Mouse (Mus musculus): ENCODE measurements around the gene Pyy. TPM values are rescaled to one million over a fixed set of nuclear protein-coding genes. Genes with fewer than 3 reads are reported as not detected.
A peak's percentile ranks its signal among the peaks of the same experiment; 100 is the strongest.

Gene Pyy
- total RNA-seq, 2 experiments from 2014 or later, result not detected

DNA sequence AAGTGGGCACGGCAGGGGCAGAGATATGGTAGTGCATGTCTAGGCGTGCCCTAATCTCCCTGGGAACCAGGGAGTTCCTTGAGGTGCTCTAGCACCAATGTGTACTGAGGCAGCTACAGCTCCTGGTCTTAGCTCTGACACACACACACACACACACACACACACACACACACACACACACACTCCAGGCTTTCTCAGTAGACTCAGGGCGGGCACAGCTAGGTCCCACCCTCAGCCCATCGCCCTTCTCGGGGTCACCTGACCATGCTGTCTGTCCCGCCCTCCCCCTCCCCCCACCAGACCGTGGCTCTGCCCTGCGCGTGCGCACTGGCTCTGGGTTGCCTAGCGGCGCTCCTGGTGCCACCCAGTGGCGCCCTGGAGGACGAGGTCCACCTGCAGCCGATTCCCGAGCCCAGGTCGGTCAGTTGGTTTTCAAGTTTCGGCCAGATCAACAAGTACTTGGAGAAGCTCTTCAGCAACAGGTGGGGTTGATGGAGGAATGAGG is 10.7 kb downstream of the Pyy start:
- DNase-seq (ENCODE audit: low spot score in 2 of 2), result peak; percentile 55 to 71
- intact Hi-C loops (cut with DNase I), result no loop called here

DNA sequence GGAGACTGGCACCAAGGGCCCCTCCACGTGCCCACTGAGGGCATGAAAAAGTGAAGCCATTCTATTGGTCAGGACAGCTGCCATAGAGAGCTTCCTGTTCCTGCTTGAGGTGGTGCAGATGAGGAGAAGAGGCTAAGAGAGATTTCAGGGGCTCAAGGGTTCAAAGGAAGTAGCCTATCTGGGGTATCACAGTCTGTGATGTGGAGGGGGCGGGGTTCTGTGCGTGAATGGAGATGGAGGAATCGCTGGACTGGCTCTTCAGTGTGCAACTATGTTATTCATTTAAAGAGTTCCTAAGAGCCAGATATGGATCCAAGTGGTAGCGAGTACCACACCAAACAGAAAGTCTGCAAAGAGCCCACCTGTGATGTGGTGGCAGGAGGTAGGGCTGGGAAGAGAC is 11.2 kb downstream of the Pyy start:
- intact Hi-C loops (cut with DNase I), result no loop called here
- no peak for DNase-seq (ENCODE audit: low spot score in 2 of 2)

DNA sequence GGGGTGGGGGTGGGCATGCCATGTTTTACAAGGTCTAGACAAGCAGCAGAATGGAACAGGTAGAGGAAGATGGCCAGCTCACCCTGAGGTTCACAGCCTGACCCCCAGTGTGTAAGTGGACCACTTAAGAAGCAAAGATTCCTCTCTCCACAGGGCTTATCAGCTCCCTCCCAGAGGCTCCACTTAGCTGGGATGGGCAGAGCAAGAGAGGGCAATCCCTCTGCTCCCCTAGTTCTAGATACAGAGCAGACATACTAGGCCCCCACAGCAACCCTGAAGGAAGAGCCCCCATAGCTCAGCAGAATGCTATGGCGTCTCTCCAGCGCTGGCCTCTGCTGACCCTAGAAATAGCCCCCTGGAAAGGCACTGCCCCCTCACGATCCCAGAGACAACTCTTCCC is 12.0 kb downstream of the Pyy start:
- DNase-seq (ENCODE audit: low spot score in 2 of 2), result no peak
- intact Hi-C loops (cut with DNase I), result no loop called here

DNA sequence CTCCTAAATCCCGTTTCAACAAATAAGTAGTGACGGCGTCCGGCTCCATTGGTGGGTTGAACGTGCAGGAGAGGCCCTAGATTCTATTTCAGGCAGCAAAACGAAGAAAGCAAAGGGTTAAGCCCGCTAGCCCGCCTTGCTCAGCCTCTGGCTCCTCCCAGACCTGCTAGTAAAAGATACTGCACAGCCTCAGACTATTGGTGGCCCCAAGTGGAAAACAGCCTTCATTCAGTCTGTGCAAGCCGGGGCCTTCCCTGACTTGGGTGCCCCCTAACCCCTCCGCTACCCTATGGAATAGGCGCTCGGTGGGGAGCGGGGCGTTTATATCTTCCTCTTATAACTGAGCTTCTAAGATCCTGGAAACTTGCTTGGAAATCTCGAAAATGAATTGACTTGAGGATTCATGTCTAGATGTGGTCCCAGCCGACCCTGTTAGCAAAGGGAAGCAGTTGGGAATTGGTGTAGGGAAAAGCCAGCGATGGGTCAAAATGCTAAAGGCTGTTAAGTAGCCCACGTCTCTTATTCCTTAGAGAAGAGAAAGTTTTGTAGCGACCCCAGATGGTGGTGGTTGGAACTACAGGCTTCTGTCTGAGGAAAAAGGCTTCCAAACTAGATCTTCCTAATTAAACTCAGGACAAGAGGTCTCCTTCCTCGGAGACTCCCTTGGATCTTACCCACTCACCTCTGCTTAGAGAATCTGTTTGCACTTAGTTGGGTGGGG is 18.4 kb downstream of the Pyy start:
- intact Hi-C loops (cut with DNase I), result no loop called here
- peak; percentile 64 to 67 for DNase-seq (ENCODE audit: low spot score in 2 of 2)

DNA sequence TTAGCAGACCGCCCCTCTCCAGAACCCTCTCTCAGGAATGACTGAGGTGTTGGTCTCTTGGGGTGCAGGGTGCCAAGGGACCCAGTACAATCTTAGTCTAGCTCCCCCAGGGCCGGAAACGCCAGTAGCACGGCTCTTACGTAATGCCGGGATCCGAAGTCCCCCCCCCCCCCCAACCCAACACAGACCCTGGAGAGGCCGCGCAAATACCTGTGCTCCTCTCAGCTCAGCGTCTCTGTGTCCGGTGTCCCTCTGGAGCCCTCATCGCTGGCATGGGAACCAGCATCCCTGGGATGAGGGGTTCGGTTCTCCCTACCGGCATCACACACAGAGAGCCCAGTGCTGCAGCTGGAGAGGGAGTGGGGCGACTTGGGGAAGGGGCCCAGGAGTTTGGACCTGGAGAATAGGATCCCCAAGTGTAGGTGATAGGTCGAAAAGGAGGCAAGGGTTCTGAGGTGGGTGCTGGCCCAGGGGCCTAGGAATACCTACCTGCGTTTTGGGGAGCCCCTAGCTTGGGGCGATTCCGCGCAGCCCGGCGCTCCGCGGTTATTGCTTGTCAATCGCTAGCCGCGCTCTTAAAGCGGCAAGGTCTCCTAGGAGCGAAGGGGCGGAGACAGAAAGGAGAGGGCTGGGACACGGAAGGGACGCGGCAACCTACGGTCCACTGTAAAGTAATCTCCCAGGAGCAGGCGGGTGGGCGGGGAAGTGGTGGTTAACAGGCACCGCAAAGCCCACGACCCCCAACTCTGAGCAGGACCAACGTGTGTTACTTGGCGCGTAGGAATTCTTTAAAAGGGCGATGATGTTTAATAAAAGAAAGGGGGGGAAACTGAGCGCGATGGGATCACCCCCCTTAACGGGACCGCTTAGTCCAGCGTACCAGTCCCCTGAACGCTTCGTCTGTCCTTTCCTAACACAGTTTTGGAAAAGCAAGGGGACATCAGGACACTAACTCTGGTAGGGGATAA is 19.4 kb downstream of the Pyy start, which contains the start of gene Mpp2:
Gene Mpp2 (minus strand): TSS at position 585 of the 968 bp plus-strand sequence.
- intact Hi-C loops (cut with DNase I), result loop anchor here (1.0 kb wide), 2 partner anchors 27 to 102 kb away; no protein-coding TSS in a partner anchor

DNA sequence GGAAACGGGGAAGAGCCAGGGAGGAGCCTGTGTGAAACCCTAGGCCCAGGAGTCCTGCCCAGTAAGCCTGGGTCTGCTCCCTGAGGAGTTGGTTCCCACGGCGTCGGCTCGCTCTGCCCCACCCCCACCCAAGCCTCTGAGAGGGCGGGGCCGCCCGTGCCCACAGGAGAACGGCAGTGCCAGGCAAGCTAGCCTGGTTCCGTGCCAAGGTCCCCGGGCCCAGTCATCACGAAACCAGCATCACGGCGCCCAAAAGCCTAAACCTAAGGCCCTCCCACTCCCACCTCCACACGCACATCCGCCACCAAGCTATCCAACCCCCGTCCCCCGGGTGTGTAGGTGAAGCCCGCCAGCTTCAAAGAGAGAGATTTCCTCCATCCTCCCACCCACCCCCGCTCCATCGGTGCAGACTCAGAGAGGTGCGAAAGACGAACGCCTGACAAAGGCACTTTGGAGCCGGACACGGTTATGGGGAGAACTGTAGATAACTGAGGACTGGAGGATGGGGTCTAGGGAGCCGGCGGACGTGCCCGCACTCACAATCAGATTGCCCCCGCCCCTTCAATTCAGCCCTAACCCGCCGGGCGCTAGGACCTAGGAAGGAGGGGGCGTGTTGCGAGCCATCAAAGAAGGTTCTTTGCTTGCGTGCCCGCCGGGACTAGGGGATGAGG is 20.4 kb downstream of the Pyy start:
- intact Hi-C loops (cut with DNase I), result loop anchor here (1.0 kb wide), 2 partner anchors 26 to 101 kb away; no protein-coding TSS in a partner anchor

More for the DNA sequence above, 19.4 kb downstream of the Pyy start, which contains the start of gene Mpp2:
- peak; percentile 78 to 82 for DNase-seq (ENCODE audit: low spot score in 2 of 2)

DNA sequence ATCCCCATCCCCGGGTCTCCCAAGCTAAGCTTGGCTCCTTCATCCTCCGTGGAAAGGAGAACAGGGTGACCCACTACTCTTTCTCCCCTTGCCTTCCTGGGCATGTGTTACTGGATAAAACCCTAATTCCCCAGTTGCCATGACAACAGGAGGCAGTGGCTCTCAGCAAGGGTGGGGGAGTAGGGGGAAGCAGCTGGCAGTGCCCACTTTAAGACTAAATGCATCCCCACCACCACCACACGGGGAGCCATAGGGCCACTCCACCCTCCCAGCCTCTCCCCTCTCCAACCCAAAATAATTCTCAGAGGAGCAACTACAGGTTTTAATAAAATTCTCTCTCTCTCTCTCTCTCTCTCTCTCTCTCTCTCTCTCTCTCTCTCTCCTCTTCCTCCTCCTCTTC is 21.3 kb downstream of the Pyy start:
- intact Hi-C loops (cut with DNase I), result no loop called here
- DNase-seq (ENCODE audit: low spot score in 2 of 2), result peak; percentile 70 to 74

More for the DNA sequence above, 20.4 kb downstream of the Pyy start:
- peak; percentile 87 to 88 for DNase-seq (ENCODE audit: low spot score in 2 of 2)

DNA sequence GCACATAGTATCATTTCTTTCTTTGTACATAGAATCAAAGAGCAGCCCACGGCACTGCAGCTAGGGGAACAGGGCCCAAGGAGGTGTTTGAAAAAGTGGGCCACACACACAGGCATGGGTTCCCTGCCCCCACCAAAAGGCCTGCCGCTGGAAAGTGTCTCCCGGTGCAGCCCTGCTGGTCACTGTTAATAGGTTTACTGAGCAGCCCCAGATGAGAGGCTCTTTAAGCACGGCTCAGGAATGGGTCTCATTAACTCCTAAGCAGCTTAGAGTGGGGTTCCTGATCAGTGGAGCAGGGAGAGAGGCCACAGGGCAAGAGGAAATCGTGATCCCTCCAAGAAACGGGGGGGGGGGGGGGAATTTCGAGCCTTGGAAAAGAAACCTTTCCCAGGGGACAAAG is 23.5 kb downstream of the Pyy start:
- DNase-seq (ENCODE audit: low spot score in 2 of 2), result no peak
- intact Hi-C loops (cut with DNase I), result no loop called here

DNA sequence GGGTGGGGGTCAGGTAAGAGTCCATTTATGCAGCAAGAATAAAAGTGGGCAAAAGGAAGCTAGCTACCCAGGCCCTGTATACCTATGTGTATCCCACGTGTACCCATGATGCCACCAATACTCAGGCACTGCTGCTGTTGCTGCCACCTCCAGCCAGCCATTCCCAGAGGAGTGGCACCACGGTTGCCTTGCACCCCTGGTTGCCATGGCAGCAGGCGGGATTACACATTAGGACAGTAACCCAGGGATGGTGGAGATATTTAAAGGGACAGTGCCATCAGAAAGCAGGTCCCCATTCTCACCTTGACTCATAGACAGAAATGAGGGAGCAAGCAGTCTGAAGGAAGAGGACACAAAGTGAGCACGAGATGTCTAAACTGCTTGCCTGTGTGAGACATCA is 24.4 kb downstream of the Pyy start:
- DNase-seq (ENCODE audit: low spot score in 2 of 2), result peak in 1 of 2 experiments; percentile 31
- intact Hi-C loops (cut with DNase I), result no loop called here

DNA sequence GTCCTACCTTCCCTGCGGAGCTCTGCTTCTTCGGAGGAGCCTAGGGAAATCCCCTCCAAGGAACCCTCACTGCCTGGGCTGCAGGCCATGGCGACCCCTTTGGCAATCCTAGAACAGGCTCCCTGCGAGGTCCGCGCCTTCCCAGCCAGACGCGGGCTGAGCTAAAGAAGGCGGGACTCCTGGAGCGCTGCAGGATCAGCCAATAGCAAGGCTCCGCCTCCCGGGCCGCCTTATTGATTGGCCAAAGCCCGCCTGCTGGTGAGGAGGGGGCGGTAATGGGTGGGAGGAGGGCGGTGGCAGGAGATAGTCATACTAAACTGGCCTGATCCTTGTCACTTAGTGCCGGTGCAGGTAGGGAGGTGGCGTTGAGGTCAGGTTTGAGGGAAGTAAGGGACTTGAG is 25.3 kb downstream of the Pyy start:
- intact Hi-C loops (cut with DNase I), result no loop called here
- DNase-seq (ENCODE audit: low spot score in 2 of 2), result peak; percentile 62 to 72

DNA sequence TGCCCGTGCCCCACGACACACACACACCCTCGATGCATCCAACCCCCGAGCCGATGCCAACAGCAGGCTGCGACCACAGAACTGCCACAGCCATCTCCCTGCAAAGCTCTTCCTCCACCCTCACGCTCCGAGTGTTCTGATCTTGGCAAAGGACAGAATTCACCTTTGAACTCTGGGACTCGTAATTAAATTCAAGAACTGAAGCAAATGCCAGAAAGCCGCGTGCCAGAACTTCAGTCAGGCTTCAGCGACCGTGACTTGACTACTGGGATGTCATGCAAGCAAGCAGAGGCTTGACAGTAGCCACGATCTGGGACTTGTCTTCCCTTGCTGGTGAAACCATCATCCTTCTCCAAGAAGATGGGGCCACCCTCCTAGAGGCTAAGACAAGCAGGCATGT is 33.9 kb downstream of the Pyy start:
- no peak for DNase-seq (ENCODE audit: low spot score in 2 of 2)
- intact Hi-C loops (cut with DNase I), result no loop called here

DNA sequence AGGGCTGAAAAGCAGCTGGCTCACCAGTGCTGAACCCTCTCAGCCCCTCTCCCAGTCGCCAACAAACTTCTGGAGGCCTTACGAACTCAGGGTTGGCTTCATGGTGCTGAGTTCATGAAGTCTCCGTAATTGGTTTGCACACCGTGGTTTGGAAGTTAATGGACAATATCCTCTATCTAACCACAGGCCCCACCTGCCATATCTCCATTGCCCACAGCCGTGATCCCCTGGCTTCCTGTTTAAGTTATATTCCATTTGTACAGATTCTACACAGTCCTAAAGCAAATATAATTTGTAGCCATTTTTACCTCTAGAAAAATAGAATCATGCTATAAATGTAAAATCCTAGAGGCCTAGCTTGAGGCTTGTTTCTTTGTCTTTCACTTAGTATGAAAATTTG is 34.9 kb downstream of the Pyy start:
- intact Hi-C loops (cut with DNase I), result no loop called here
- no peak for DNase-seq (ENCODE audit: low spot score in 2 of 2)

DNA sequence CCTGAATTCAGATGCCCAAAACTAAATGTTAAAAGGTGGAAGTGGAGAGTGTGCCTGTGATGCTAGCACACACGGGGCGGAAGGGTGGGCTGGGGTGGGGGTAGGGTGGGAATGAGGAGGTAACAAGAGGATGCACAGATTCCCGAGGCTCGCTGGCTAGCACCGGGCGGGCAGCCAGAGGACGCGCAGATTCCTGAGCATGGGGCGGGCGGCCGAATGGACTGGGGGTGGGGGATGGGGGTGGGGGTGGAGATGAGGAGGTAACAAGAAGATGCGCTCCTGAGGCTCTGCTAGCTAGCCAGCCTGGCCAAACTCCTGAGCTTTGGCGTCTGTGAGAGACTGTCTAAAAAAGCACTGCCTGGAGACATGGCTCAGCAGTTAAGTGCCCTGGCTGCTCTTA is 37.2 kb downstream of the Pyy start:
- intact Hi-C loops (cut with DNase I), result no loop called here
- no peak for DNase-seq (ENCODE audit: low spot score in 2 of 2)

DNA sequence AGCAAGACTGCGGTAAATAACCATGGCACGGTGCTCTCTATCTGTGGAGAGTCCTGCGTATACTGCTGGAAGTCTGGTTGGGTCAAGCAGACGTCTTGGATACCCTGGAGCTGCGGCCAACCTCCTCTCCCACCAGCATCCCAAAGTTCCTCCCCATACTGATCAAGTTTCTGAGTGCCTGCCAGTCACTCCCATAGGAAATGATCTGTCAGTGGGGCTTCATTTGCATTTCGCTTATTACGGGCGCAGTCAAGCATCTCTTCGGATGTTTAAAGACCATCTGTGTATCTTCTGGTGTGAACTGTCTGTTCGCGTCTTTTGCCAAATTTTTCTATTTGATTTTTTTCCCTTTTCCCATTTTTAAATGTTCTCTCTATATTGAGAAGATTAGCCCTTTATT is 38.0 kb downstream of the Pyy start:
- intact Hi-C loops (cut with DNase I), result no loop called here
- no peak for DNase-seq (ENCODE audit: low spot score in 2 of 2)

DNA sequence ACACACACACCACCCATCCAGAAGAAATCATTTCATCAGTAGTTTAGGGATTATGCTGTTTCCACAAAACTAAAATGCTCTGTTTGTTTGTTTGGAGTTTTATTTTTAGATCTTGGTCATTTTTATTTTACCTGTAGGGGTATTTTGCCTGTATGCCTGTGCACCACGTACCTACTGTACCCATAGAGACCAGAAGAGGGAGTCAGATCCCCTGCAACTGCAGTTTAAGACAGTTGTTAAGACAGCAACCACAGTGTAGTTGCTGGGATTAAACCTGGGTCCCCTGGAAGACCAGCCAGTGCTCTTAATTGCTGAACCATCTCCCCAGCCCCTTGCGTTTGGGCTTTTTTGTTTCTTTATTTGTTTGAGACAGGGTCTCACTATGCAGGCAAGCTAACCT is 38.7 kb downstream of the Pyy start:
- no peak for DNase-seq (ENCODE audit: low spot score in 2 of 2)
- intact Hi-C loops (cut with DNase I), result no loop called here

DNA sequence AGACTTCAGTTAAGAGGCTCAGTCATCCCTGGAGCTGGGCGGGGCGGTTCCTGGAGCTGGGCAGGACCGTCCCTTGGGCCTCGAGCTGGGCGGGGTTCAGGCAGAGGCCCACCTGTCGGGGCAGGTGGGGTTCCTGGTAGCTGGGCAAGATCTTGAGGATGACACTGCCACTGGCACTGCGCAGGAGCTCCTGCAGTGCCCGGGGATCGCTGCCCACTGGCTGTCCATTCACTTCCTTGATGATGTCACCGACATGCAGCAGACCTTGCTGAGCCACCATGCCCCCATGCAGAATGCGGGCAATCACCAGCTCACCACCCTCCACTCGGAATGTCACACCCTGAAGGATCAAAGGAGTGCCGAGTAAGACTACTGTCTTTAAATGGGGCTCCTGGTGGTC is 44.6 kb downstream of the Pyy start:
- intact Hi-C loops (cut with DNase I), result no loop called here

DNA sequence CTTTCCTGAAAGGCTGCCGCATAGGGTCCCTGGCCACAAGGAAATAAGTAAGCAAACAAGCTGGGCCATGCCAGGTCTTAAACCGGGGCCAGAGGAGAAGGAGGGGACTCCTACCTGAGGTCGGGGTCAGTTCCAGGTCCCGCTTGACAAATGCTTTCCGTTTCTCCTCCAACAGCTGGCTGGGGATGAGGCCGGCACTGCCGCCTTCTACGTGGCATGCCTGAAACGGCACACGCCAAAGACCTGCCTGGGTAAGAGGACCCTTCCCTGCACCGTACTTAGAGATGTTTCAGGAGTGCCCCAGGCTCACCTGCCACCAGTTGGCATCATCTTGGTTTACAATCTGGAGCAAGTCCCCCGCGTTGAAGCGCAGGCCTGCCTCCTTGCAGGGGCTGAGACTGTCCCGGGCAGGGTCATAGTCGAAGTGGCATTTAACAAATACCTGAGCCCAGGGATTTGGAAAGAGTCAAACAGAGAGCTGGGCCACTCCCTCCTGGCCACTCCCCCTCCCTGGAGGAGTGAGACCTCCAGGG is 45.6 kb downstream of the Pyy start:
- intact Hi-C loops (cut with DNase I), result loop anchor here (1.0 kb wide), 2 partner anchors 25 to 76 kb away; no protein-coding TSS in a partner anchor
- no peak for DNase-seq (ENCODE audit: low spot score in 2 of 2)

More for the DNA sequence above, 44.6 kb downstream of the Pyy start:
- no peak for DNase-seq (ENCODE audit: low spot score in 2 of 2)

DNA sequence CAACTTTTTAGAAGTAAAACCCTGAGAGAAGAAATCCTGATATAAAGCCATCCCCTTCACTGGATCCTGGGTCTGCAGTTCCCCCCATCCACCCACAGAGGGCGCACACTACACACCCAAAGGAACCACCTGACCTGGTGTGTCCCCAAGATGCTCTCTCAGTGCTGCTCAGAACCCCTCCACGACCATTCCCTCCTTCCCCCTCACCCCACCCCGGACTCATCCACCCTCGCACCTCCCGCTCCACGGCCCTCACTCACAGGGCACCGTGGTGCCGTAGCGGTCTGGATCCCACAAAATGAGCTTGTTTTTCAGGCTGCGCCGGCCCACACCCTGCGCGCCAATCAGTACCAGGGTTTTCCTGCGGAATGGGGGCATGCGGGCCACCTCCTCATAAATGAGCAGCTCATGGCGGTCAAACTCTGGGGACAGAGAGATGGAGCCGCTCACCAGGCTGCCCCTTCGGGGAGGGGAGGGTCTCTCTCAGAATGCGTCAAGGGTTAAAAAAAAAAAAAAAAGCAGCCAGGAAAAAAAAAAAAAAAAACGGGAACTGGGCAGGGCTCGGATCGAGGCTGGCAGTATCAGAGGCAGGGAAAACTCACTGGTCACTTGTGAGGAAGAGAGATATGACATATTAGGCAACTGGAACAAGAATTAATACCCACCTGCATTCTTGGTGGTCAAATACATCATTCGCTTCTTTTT is 46.2 kb downstream of the Pyy start:
- peak; percentile 72 to 76 for DNase-seq (ENCODE audit: low spot score in 2 of 2)
- intact Hi-C loops (cut with DNase I), result loop anchor here (1.0 kb wide), 2 partner anchors 26 to 77 kb away; no protein-coding TSS in a partner anchor

Data from left cerebral cortex, postnatal 36 days (tissue).